Mouse (Mus musculus) kidney, embryonic 16.5 days (tissue): ENCODE measurements around the gene Serinc5. TPM values are rescaled to one million over a fixed set of nuclear protein-coding genes. Genes with fewer than 3 reads are reported as not detected.
"Not testable (repeated sequence)": the region's sequence is repeated elsewhere in the genome, so short reads cannot be mapped to it uniquely, and the experiment has no call there.

Source experiments
- ATAC-seq: fragments of 200-750 bp; cut with Nextera tagmentation; 2 replicates; pipeline ENCODE4 v1.8.0; 2017; ENCODE audit warnings: moderate TSS enrichment; ENCODE audit not compliant: low FRiP score, low TSS enrichment
- H3K27ac ChIP-seq: fragments of 300-500 bp; sonication (generic); 2 replicates; pipeline ENCODE4 v1.5.1; 2014; ENCODE audit warnings: low read length
- H3K27me3 ChIP-seq: fragments of 300-500 bp; sonication (generic); 2 replicates; pipeline ENCODE4 v1.6.1; 2014; ENCODE audit warnings: low read length, control low read depth, mixed read lengths; ENCODE audit not compliant: insufficient read depth
- H3K36me3 ChIP-seq: fragments of 300-500 bp; sonication (generic); 2 replicates; pipeline ENCODE4 v1.6.1; 2014; ENCODE audit warnings: low read length, control low read depth, mixed read lengths; ENCODE audit not compliant: insufficient read depth
- H3K4me1 ChIP-seq: fragments of 300-500 bp; sonication (generic); 2 replicates; pipeline ENCODE4 v1.6.1; 2014; ENCODE audit warnings: low read length, control low read depth, mixed read lengths; ENCODE audit not compliant: insufficient read depth
- H3K4me2 ChIP-seq: fragments of 300-500 bp; sonication (generic); replicated peaks from 2 replicates; pipeline ENCODE4 v1.6.1; 2014; ENCODE audit warnings: low read depth, low read length
- H3K4me3 ChIP-seq: fragments of 300-500 bp; sonication (generic); 2 replicates; pipeline ENCODE4 v1.5.1; 2014; ENCODE audit warnings: mild to moderate bottlenecking, low read length
- H3K9ac ChIP-seq: fragments of 300-500 bp; sonication (generic); replicated peaks from 2 replicates; pipeline ENCODE4 v1.6.1; 2014; ENCODE audit warnings: low read length
- H3K9me3 ChIP-seq: fragments of 300-500 bp; sonication (generic); 2 replicates; pipeline ENCODE4 v1.6.1; 2016; ENCODE audit warnings: low read length, control low read depth
- WGBS: fragments of 180-500 bp; shearing (Covaris S2); extraction: QIAGEN DNeasy Blood & Tissue Kit; methylation state at CpG from one replicate; pipeline ENCODE4 v1.1.7; 2014; 5-methylcytosine and 5-hydroxymethylcytosine counted together
- polyA plus RNA-seq: library from polyadenylated mRNA; unstranded; fragments of >200 nt; fragmentation: Nextera tagmentation; extraction: Ambion mirVana; gene quantifications from 2 replicates; pipeline ENCODE4 v1.2.1, GENCODE M21; 2015

Serinc5 gene
- polyA plus RNA-seq, 1 experiment from 2014 or later: 19.7 TPM

DNA sequence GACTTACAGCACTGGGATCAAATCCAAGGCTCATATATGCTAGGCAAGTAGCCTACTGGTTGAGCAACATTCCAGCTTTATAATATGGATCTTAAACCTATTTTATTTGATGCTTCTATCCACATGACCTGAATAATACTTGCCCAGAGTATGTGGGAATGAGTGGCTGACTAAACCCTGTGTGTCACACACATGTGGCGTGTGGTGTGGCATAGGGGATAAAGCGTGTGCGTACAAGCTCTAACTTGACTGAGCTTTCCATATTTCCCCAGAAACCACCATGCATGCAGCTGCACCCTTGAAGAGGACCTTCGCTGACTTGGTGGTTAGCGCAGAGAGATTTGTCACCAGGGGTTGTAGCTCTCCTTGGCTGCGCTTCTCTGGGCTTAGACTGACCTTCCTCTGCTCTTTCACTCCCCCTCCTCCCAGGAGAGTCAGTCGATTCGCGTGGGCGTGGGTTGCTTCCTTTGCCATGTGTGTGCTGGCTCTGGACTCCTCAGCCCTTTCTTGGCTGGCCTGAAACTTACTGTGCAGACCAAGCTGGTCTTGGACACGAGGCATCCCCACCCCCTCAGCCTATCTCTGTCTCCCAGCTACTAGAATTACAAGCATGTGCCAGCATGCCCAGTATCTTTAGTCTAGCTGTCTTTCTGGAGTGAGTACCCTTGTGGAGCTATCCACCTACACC, 65.2 kb downstream of the Serinc5 start:
- no peaks in the 10 kb centered on the region for H3K27me3 ChIP-seq
- H3K4me2 ChIP-seq: no peak overlapping the region
- H3K27ac ChIP-seq: no peak overlapping the region
- no peaks in the 10 kb centered on the region for H3K9me3 ChIP-seq
- no peak overlapping the region for H3K4me3 ChIP-seq
- H3K36me3 ChIP-seq: no peaks in the 10 kb centered on the region
- peaks cover 32% of the 10 kb centered on the region for H3K4me1 ChIP-seq
- ATAC-seq: peak; percentile 73
- 40% methylated on average over 11 of the region's 11 CpGs for WGBS
- H3K9ac ChIP-seq: no peak overlapping the region

DNA sequence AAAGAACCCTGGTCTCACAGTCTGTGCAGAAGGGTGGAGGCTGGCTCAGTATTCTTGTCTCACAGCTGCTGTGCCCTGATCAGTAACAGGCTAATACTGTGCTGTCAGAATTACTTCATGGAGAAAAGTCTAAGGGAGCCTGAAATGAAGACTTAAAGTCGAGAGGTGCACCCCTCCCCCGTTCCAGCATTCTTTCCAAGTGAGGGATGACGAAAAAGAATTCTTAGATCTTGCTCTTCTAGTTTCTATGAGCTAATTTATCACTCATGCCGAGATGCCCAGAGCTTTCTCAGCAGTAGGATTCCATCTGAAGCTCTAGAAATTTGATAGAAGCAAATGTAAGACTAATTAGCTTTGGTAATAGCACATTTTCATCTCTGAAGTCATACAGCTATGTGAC, 66.8 kb downstream of the Serinc5 start:
- ATAC-seq: no peak
- Histone ChIP-seq H3K4me3 (no peak overlapping the region), H3K36me3 (no peaks in the 10 kb centered on the region), H3K9ac (no peak overlapping the region), H3K4me2 (no peak overlapping the region), H3K4me1 (peaks cover 32% of the 10 kb centered on the region), H3K27ac (no peak overlapping the region), H3K27me3 (no peaks in the 10 kb centered on the region), H3K9me3 (no peaks in the 10 kb centered on the region)
- WGBS: 35% methylated on average over 4 of the region's 4 CpGs

DNA sequence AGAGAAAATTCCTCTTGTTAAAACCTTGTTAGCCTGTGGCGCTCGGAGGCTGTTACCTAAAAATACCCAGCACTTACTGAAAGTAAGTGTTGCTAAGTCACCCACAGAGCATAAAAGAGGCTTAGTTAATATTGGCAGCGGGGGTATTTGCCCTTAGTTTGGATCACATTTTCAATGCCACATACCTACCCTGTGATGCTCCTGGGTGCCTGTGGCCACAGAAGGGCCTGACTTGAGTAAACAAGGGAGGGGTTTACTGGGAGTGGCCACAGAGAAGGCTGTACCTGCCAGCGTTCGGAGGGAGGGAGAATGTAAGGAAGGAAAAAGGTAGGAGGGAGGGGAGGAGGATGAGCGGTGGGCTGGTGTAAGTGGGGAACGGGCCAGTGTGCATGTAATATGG, 68.8 kb downstream of the Serinc5 start:
- H3K27me3 ChIP-seq: no peaks in the 10 kb centered on the region
- no peaks in the 10 kb centered on the region for H3K36me3 ChIP-seq
- H3K9ac ChIP-seq: no peak overlapping the region
- no peak overlapping the region for H3K4me2 ChIP-seq
- WGBS: 84% methylated on average over 7 of the region's 7 CpGs
- H3K4me1 ChIP-seq: peaks cover 30% of the 10 kb centered on the region
- no peak overlapping the region for H3K27ac ChIP-seq
- H3K9me3 ChIP-seq: no peaks in the 10 kb centered on the region
- H3K4me3 ChIP-seq: no peak overlapping the region
- no peak for ATAC-seq

DNA sequence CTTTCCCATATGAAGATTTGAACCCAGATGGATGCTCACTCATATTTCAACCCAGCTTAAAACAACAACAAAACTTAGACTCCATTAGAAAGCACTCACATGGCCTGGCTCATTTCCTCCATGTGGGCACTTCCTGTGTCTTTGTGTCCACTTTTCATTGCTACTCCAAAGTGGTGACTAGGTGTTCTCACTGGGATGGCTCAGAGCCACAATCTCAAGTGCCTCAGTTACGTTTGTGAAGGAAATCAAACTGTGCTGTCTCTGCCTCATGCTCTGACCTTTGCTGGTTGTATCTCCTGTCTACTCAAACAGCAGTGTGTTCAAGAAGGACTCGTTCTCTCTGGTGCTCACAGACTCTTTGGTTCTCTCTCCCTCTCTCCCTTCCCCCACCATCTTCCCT, 70.7 kb downstream of the Serinc5 start:
- no peak overlapping the region for H3K4me2 ChIP-seq
- peaks cover 11% of the 10 kb centered on the region for H3K4me1 ChIP-seq
- H3K4me3 ChIP-seq: no peak overlapping the region
- WGBS: 77% methylated on average over 2 of the region's 2 CpGs
- H3K9me3 ChIP-seq: no peaks in the 10 kb centered on the region
- no peak overlapping the region for H3K9ac ChIP-seq
- H3K27me3 ChIP-seq: no peaks in the 10 kb centered on the region
- H3K27ac ChIP-seq: no peak overlapping the region
- H3K36me3 ChIP-seq: peaks cover 3% of the 10 kb centered on the region; the same call in 1 of the 2 replicates
- no peak for ATAC-seq

DNA sequence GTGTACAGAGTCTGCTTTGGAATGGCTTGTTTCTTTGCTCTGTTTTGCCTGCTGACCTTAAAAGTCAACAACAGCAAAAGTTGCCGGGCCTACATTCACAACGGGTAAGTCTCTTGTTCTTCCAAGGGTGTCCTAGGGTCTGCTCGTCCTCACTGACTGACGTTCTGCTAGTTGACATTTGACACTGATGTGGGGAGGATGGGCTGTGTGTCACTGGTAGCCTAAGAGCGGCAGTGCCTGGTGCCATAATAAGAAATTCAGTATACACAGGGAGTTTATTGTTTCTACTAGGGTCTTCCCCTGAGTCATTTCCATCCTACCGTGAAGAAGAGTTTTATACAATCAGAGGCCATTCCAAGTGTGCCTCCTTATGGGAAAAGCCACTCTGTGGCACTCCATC, 71.9 kb downstream of the Serinc5 start:
- H3K27ac ChIP-seq: no peak overlapping the region
- H3K36me3 ChIP-seq: peaks cover 6% of the 10 kb centered on the region; the same call in 1 of the 2 replicates
- 0 out of 2 replicates have a peak, but pooled peaks cover 6% of the 10 kb centered on the region for H3K4me1 ChIP-seq
- H3K4me2 ChIP-seq: no peak overlapping the region
- H3K9ac ChIP-seq: no peak overlapping the region
- WGBS: 29% methylated on average over 6 of the region's 6 CpGs
- no peak overlapping the region for H3K4me3 ChIP-seq
- H3K27me3 ChIP-seq: no peaks in the 10 kb centered on the region
- H3K9me3 ChIP-seq: no peaks in the 10 kb centered on the region
- ATAC-seq: peak; percentile 24; the same call in 1 of the 2 replicates

DNA sequence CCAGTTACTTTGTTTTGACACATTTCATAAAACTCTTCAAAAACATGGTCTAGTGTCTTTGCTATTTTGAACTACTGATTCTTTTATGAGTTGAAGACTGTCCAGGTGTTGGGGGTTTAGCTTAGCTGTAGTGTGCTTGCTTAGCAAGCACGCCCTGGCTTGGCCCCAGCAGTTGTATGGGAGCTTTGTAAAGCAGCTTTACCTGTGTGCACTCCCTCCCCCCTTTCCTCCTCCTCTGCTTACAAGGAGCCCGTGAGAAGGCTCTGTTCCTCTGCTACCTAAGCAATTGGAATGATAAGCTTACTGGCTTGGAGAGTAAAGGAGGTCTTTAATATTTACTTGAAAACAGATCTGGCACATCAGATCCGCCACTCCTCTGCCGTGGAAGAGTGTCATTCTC, 72.6 kb downstream of the Serinc5 start:
- Histone ChIP-seq H3K36me3 (peaks cover 9% of the 10 kb centered on the region; the same call in 1 of the 2 replicates), H3K27ac (no peak overlapping the region), H3K4me1 (0 out of 2 replicates have a peak, but pooled peaks cover 5% of the 10 kb centered on the region), H3K4me2 (no peak overlapping the region), H3K9ac (no peak overlapping the region), H3K9me3 (no peaks in the 10 kb centered on the region), H3K27me3 (no peaks in the 10 kb centered on the region), H3K4me3 (no peak overlapping the region)
- ATAC-seq: no peak
- 51% methylated on average over 4 of the region's 4 CpGs for WGBS

DNA sequence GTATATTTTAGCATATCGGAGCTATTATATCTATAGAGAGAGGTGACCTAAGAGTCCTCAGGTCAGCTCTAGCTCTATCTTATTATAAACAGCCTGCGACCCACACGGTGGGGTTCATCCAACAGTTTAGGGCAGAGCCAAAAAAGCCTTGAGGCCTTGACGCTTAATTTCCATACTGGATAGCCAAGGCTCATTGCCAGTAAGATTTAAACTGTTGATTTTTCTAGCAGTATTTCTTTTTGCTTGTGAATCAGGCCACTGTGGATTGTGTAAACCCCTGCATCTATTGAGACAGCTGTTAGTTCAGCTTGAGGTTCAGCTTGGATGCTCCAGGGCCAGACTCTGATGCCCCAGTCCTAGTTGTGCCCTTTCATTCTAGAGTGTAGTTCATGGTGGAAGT, 73.4 kb downstream of the Serinc5 start:
- Histone ChIP-seq H3K36me3 (peaks cover 9% of the 10 kb centered on the region; the same call in 1 of the 2 replicates), H3K27ac (no peak overlapping the region), H3K4me1 (0 out of 2 replicates have a peak, but pooled peaks cover 2% of the 10 kb centered on the region), H3K27me3 (no peaks in the 10 kb centered on the region), H3K4me2 (no peak overlapping the region), H3K9ac (no peak overlapping the region), H3K4me3 (no peak overlapping the region), H3K9me3 (no peaks in the 10 kb centered on the region)
- WGBS: 74% methylated on average over 4 of the region's 4 CpGs
- no peak for ATAC-seq

DNA sequence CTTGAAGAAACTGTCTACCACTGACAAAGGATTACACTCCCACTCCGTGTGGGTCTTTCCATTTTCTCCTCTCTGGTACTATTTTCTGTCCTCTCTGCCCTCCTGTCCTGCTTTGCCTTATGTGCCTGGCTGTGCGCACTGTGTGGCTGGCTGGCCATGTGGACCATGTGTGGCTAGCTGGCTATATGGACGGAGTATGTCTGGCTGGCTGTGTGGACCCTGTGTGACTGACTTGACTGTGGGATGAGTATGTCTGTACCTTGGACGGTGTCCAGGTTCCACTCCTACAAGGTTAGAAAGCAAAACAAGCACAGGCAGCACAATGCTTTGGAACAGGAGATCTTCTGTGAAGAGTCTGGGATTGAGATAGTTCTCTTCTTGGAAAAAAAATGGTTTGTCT, 74.4 kb downstream of the Serinc5 start:
- Histone ChIP-seq H3K9me3 (no peaks in the 10 kb centered on the region), H3K36me3 (peaks cover 9% of the 10 kb centered on the region; the same call in 1 of the 2 replicates), H3K4me1 (0 out of 2 replicates have a peak, but pooled peaks cover 2% of the 10 kb centered on the region), H3K27me3 (no peaks in the 10 kb centered on the region), H3K4me3 (no peak overlapping the region), H3K9ac (no peak overlapping the region), H3K4me2 (no peak overlapping the region), H3K27ac (no peak overlapping the region)
- WGBS: 82% methylated on average over 4 of the region's 4 CpGs
- no peak for ATAC-seq

DNA sequence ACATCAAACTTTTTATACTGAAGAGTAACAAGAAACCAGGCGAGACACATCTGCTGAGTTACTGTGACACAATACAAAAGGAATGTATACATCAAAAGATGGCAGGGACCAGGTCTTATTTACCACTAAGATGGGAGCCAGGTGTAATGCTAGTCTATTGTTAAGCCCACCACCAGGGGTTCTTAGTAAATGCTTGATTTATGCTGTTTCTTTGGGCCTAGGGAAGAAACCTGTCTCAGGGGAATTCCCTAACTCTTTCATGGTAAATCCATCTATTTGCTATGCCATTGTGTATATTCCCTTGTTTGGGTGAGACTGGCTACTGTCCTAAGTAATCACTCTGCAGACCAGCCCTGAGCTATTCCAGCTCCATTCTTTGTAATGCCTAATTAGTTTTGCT, 76.3 kb downstream of the Serinc5 start:
- H3K27me3 ChIP-seq, H3K27ac ChIP-seq, H3K9ac ChIP-seq, H3K9me3 ChIP-seq, H3K4me1 ChIP-seq, H3K4me3 ChIP-seq, H3K4me2 ChIP-seq, ATAC-seq: not testable (repeated sequence)
- WGBS: 76% methylated on average over 1 of the region's 1 CpGs
- peaks cover 13% of the 10 kb centered on the region; the same call in 1 of the 2 replicates for H3K36me3 ChIP-seq

DNA sequence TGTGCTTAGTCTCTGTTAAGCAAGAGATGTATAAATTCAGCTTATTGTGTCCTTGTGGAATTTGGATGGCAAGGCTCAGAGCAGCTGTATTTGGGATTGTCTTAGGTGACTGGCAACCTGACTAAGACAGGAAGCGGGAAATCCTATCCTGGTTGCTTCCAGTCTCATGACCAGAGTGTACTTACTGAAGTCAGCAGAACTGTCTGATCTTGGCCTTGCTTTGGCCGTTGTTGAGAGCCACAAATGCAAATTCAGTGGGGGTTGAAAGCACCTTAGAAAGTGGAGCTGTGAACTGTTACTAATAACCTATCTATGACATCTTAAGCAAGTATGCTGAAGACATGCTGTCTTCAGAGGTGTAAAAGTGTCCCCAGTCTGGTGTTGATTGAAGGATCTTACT, 78.2 kb downstream of the Serinc5 start:
- no peak overlapping the region for H3K4me2 ChIP-seq
- no peak overlapping the region for H3K27ac ChIP-seq
- ATAC-seq: no peak

More for the DNA sequence above, 78.2 kb downstream of the Serinc5 start:
- H3K27me3 ChIP-seq: no peaks in the 10 kb centered on the region
- no peaks in the 10 kb centered on the region for H3K9me3 ChIP-seq
- no peak overlapping the region for H3K4me3 ChIP-seq
- H3K9ac ChIP-seq: no peak overlapping the region
- WGBS: 91% methylated on average over 2 of the region's 2 CpGs
- H3K36me3 ChIP-seq: peaks cover 16% of the 10 kb centered on the region
- H3K4me1 ChIP-seq: no peaks in the 10 kb centered on the region
